Mouse (Mus musculus): ENCODE data around the gene Bmf.

The Bmf gene

DNA sequence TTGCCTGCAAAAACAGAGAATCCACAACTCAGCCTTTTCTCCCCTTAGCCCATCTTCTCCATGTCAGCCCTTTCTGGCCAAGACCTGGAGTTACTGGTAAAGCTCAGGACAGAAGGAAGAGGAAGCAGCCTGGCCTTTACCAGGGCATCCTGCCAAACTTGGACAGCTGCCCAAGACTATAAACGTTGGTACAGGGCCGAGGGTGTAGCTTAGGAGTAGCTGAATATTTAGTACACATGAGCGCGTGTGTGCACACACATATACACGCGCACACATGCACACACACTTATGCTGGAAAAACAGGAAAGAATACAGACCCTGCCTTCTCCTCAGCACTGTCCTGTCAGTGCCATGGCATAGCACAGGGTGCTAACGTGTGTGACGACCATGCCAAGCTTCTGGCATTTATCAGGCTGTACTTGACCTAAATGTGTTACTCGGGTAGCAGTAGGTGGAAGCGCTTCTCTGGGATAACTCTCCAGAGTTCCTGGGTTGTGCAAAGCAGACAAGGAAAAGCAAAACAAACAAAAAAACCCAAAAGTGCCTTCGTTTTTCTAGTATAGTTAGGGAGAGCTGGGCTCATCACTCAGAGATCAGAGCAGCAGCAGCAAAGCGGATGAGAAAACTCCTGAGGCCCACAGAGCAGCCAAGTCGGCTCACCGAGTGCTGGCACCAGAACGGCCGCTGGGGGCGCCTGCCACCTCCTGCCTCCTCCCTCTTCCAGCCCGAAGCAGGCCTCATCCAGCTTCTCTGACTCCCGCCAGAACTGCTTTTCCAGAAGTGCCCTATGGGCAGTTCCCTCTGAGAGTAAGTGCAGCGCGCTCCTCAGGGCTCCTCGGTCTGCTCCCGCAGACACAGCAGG is 4.0 kb downstream of the Bmf start:
- peak; percentile 80 to 90 for DNase-seq (ENCODE audit: low spot score in 2 of 2)

GRCm38 (mm10) chr2:118543893-118544799 is 5.3 kb downstream of the Bmf start:
- peak; percentile 83 to 90 for DNase-seq (ENCODE audit: low spot score in 2 of 2)

DNA sequence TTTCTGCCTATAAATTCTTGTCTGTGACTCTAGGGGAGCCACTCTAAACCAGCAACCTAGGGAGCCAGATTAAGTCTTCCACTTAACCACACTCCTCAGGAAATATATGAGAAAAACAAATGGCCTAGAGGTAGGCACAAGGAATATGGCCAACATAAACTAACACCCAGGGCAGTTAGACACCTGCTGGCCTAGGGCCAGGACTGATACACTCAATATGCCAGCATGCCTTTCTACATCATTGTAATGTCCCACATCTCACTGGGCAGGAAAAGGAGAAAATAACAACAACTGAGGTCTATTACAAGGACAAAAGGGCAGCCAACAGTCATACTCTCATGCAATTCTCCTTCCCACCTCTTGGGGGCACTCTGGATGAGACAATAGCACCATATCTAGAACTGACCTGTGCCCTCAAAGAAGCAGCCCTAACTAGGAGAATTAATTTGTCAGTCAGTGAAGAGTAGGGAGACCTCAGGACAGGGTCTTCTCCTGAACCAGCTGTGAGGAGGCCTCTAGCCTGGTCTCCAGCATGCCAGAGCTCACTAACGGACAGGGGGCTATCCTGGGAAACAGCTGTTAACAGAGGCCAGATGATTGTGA is 6.4 kb downstream of the Bmf start:
- DNase-seq (ENCODE audit: low spot score in 2 of 2) = no peak

DNA sequence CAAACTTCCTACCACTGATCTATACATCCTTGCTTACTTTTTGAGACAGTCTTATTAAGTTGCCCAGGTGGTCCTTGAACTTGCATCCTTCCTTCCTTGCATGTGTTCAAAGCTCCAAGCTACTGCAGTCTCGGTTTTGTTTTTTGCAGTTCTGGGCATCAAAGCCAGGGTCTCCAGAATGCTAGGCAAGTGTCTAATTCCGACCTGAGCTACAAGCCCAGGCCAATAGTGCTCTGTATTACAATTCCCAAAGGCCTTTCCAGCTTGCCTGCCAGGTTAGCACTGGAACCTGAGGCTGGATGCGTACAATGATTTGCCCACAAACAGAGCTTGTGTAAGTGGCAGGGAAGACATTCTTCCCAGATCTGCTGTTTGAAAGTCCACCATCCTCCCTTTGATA is 7.8 kb downstream of the Bmf start:
- no peak for DNase-seq (ENCODE audit: low spot score in 2 of 2)

DNA sequence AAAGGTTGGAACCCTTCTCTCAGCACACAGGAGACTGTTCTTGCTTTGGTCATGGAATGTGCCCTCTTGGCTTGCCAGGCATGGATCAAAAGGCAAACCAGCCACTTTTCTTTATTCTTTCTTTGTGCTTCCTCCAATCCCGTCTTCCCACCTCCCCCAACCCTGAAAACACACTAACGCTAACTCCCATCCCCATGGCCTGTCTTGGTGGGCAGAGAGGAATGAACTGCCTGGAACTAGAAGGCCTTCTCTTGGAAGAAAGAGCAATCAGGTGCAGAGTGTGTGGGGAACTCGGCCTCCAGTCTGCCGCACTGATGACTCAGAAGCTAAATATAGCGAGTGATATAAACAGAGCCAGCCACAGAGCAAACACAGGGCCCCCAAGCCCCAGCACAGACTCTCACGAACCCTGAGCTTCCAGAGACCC is 8.8 kb downstream of the Bmf start:
- DNase-seq (ENCODE audit: low spot score in 2 of 2) = peak in 1 of 2 experiments; percentile 41

DNA sequence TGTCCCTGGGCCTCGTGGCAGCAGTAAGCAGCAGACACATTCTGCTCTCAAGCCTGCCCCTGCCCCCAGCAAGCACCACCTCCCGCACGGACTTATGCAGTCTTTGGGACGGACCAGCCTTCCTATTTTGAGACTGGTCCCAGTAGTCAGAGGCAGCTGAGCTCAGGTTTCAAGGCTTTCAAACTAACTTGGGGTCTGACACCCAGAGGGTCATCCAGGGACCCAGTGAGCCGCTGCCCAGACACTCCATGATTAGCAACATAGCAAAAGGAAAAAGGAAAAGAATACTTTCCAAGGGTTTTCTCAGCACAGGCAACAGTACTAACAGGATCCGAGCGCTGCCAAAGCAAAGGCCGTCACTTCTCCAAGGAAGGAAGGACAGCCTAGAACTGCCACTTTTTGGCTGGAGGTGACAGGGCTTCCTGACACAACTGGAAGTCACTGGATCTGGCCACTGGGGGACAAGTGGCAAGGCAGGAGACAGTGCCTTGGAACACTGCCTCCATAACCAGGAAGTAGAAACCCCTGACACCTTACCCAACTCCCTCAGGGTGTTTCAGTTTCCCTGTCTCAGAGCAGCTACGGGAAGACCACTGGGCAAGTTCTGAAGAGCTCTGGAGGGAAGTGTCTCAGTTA is 9.5 kb downstream of the Bmf start:
- no peak for DNase-seq (ENCODE audit: low spot score in 2 of 2)

- DNase-seq (ENCODE audit: low spot score in 2 of 2) = no peak
Measured at GRCm38 (mm10) chr2:118539040-118539439, 10.4 kb downstream of the Bmf start.

GRCm38 (mm10) chr2:118537226-118537625 is 12.3 kb downstream of the Bmf start:
- DNase-seq (ENCODE audit: low spot score in 2 of 2) = no peak

DNA sequence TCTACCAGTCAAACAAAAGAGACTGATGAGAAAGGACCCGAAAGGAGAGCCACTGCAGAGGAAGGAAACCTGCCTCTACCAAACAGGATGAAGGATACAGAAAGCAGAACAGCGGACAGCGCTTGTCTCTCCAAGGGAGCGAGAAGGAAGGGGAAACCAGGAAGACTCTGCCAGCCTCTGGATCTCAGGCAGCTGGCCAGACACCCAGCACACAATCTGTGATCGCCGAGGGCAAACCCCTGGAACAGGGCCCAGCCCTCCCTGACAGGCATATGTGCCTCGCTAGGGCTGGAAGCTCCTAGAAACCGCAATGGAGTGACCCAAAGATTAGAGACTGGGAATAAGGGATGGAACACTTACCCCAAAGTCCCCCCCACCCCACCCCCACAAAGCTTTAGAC is 12.9 kb downstream of the Bmf start:
- no peak for DNase-seq (ENCODE audit: low spot score in 2 of 2)

GRCm38 (mm10) chr2:118536111-118536510 is 13.4 kb downstream of the Bmf start:
- DNase-seq (ENCODE audit: low spot score in 2 of 2) = no peak

GRCm38 (mm10) chr2:118533969-118534368 is 15.5 kb downstream of the Bmf start:
- DNase-seq (ENCODE audit: low spot score in 2 of 2) = no peak

DNA sequence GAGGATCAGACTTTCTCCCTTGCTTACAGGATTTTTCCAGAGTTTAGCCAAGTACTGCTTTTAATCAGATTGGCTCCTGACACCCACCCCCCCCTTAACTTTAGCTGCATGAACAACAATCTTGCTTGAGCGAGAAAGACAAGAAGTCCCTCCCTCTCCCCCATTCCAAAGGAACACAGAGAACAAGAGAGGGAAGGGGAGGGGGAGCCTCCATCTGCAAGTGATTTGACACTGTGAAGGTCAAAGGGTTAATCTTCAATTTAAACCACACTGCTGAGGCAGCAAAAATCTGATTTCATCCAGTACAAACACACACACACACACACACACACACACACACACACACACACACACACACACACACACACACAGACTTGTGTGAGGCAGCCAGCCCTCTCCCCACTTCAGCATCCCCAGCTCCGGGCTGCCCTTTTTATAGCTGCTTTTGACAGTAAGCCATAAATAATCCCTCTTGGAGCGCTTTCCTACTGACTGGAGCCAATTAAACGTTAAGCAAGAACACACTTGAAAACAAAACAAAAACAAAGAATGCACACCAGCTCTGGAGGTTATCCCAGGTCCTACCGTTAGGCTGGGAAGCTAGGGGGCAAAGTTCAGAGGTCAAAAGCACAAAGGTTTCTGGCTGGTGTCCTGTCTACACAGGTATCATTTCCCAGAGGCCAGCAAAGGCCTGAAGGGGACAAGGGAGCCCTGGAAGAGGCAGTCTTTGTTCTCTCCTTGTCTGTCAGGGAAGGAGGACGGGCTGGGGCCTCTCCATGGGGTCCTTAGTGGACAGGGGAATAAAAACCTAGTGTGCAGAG is 16.4 kb downstream of the Bmf start:
- DNase-seq (ENCODE audit: low spot score in 2 of 2) = no peak

DNA sequence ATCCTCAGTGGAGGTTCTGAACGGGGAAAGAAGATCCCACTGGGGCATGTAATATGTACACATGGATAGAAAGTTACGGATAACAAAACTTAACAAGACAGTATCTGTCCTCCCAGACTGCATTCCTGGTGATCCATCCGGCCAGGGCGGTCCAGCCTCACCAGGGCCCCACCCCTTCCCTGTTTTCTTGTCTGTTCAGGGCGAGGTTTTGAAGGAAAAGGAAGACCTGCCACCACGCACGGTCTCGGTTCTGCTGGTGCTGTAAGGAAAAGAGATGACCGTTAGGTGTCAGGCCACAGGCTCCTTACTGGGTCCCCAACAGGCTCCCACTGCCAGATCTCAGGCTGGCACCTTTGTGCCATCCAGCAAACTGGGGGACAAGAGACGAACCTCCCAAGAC is 17.1 kb downstream of the Bmf start:
- DNase-seq (ENCODE audit: low spot score in 2 of 2) = no peak

DNA sequence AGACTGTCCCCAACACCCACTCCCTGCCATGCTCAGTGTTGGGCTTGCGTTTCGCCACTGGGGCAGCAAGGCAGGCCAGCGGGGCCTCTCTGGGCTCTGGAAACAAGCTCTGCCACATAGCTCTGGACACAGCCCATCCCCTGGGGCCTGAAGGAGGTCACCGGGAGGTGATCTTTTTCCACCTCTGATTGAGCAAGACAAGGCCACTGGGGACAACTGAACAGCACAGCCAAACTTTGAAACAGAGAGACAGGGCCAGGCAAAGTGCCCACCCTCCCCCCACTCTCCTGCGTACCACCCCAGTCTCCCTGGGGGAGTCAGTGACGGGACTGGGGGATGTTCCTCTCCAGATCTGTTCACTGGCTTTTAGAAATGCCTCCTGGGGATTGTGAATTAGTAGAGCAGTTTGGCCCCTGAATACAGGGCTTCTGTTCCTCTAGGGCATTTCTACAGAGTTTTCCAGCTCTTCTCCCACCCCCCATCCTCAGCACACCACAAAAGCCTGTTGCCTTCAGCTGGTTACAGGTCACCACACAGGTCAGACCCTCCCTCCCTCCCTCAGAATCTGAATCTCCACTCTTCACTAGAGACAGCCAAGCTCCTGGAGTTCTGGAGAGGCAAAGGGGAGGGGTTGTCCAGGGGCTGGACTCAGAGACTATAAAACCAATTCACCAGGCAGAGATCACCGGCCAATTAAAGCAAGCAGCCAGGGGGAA is 19.9 kb downstream of the Bmf start:
- DNase-seq (ENCODE audit: low spot score in 2 of 2) = peak in 1 of 2 experiments; percentile 88

DNA sequence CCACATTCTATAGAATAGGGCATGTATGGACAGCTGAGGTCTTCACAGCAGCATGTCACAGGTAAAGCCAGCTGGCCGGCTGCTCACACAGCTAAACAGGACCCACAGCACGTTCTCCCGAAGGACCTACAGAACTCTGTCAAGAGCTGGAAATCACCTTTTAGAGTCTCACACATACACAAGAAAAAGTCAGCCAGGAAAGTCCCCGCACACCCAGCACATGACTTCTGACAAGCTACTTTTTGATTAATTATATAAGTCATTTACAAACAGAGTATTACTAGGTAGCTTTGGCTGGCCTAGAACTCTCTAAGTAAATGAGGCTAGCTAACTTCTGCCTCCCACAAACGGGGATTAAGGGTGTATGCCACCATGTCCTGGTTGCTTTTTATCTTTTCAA is 22.9 kb downstream of the Bmf start:
- DNase-seq (ENCODE audit: low spot score in 2 of 2) = no peak

GRCm38 (mm10) chr2:118524811-118525210 is 24.7 kb downstream of the Bmf start:
- DNase-seq (ENCODE audit: low spot score in 2 of 2) = no peak

DNA sequence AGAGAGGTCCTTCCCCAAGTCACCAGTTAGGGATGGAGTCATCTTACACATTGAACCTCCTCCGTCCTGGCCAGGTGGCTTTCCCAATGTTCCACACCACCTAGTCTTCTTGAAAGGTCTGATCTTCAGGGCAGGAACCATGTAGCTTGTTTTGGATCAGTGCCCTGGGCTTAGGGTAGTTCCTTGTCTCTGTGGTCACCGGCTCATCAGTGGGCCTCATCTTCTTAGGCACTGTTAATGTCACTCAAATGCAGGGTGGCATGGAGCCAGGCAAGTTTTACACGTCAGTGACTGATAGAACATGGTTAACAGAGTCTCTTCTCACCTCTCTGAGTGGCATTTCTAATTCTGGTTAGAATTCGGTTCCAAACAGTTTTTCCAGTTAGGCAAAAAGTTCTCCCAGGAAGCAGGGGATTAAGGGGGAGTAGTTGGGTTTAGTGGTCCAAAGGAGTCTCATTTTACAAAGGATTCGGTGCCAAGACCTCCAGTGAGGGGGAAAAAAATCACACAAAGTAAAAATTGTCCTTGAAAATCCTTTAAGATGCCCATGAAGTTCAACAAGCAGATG is 26.2 kb downstream of the Bmf start:
- no peak for DNase-seq (ENCODE audit: low spot score in 2 of 2)

- no peak for DNase-seq (ENCODE audit: low spot score in 2 of 2)
Measured at GRCm38 (mm10) chr2:118522265-118522664, 27.2 kb downstream of the Bmf start.

- peak in 1 of 2 experiments; percentile 56 for DNase-seq (ENCODE audit: low spot score in 2 of 2)
Measured at GRCm38 (mm10) chr2:118520042-118520933, 29.2 kb downstream of the Bmf start.

Measured in urinary bladder, postnatal 36 days (tissue).